Mouse (Mus musculus) lung, embryonic 15.5 days (tissue): ENCODE data around the gene Nxf2. TPM values are rescaled to one million over a fixed set of nuclear protein-coding genes. Genes with fewer than 3 reads are reported as not detected.

Experiments
- ATAC-seq: fragments of 200-750 bp; cut with Nextera tagmentation; 2 replicates; pipeline ENCODE4 v1.8.0; 2017; ENCODE audit warnings: moderate number of reproducible peaks, borderline replicate concordance; ENCODE audit not compliant: low FRiP score, low TSS enrichment; ENCODE audit errors: extremely low read depth
- H3K27ac ChIP-seq: fragments of 300-500 bp; sonication (generic); 2 replicates; pipeline ENCODE4 v1.5.1; 2015; ENCODE audit warnings: moderate library complexity, mild to moderate bottlenecking, inconsistent platforms
- H3K27me3 ChIP-seq: fragments of 300-500 bp; sonication (generic); 2 replicates; pipeline ENCODE4 v1.6.1; 2015; ENCODE audit warnings: inconsistent platforms
- H3K36me3 ChIP-seq: fragments of 300-500 bp; sonication (generic); 2 replicates; pipeline ENCODE4 v1.6.1; 2015; ENCODE audit warnings: inconsistent platforms
- H3K4me1 ChIP-seq: fragments of 300-500 bp; sonication (generic); 2 replicates; pipeline ENCODE4 v1.6.1; 2015; ENCODE audit warnings: inconsistent platforms
- H3K4me2 ChIP-seq: fragments of 300-500 bp; sonication (generic); 2 replicates; pipeline ENCODE4 v1.6.1; 2015; ENCODE audit warnings: inconsistent platforms, mild to moderate bottlenecking, moderate library complexity
- H3K4me3 ChIP-seq: fragments of 300-500 bp; sonication (generic); 2 replicates; pipeline ENCODE4 v1.5.1; 2015; ENCODE audit warnings: mild to moderate bottlenecking, inconsistent platforms
- H3K9ac ChIP-seq: fragments of 300-500 bp; sonication (generic); 2 replicates; pipeline ENCODE4 v1.6.1; 2015; ENCODE audit warnings: inconsistent platforms
- H3K9me3 ChIP-seq: fragments of 300-500 bp; sonication (generic); 2 replicates; pipeline ENCODE4 v1.6.1; 2016; ENCODE audit warnings: inconsistent platforms
- WGBS: fragments of 180-500 bp; shearing (Covaris S2); methylation state at CpG from one replicate; pipeline ENCODE4 v1.1.7; 2015; 5-methylcytosine and 5-hydroxymethylcytosine counted together
- polyA plus RNA-seq: library from polyadenylated mRNA; unstranded; fragments of >200 nt; fragmentation: Nextera tagmentation; extraction: Ambion mirVana; gene quantifications from 2 replicates; pipeline ENCODE4 v1.2.1, GENCODE M21; 2015

Gene Nxf2
- 0.47 and 0.93 TPM in 2 replicates for polyA plus RNA-seq

- Histone ChIP-seq H3K36me3 (no peaks in the 10 kb centered on the region), H3K4me3 (peak within 1 kb of the TSS; percentile 33), H3K9ac (peak within 1 kb of the TSS; percentile 29; the same call in 1 of the 2 replicates), H3K27me3 (no peaks in the 10 kb centered on the region), H3K4me2 (peak within 1 kb of the TSS; percentile 52), H3K4me1 (no peaks in the 10 kb centered on the region), H3K9me3 (no peaks in the 10 kb centered on the region; the same call in 1 of the 2 replicates), H3K27ac (no peak within 1 kb of the TSS)
- no peak for ATAC-seq
- WGBS, result 84% methylated on average over 19 of the region's 19 CpGs
Measured at GRCm38 (mm10) chrX:134964546-134964945, at the start of gene Nxf2. Gene Nxf2, minus strand, starts transcription at chrX:134964754.

- Histone ChIP-seq H3K36me3 (no peaks in the 10 kb centered on the region), H3K4me1 (no peaks in the 10 kb centered on the region), H3K27ac (no peak overlapping the region), H3K9ac (no peak overlapping the region), H3K4me3 (no peak overlapping the region), H3K4me2 (no peak overlapping the region), H3K27me3 (no peaks in the 10 kb centered on the region), H3K9me3 (no peaks in the 10 kb centered on the region)
- ATAC-seq, result no peak
- WGBS, result 57% methylated on average over 3 of the region's 3 CpGs
Measured at GRCm38 (mm10) chrX:135011381-135011780, 46.8 kb upstream of the Nxf2 start.

GRCm38 (mm10) chrX:135009471-135009815, 44.9 kb upstream of the Nxf2 start:
- ATAC-seq, result 0 out of 2 replicates have a peak, but pooled peaks have one; percentile 7
- 27% methylated on average over 6 of the region's 6 CpGs for WGBS

GRCm38 (mm10) chrX:135008720-135009470, 44.3 kb upstream of the Nxf2 start, which contains the start of gene Zmat1:
Gene Zmat1, minus strand, starts transcription at chrX:135009209.
- H3K4me2 ChIP-seq, result peak within 1 kb of the TSS; percentile 48
- 16% methylated on average over 37 of the region's 65 CpGs for whole genome bisulfite sequencing
- no peaks in the 10 kb centered on the region for H3K27me3 ChIP-seq
- H3K4me1 ChIP-seq, result no peaks in the 10 kb centered on the region
- no peaks in the 10 kb centered on the region for H3K36me3 ChIP-seq
- H3K27ac ChIP-seq, result peak within 1 kb of the TSS; percentile 94
- ATAC-seq, result peak; percentile 100
- peak within 1 kb of the TSS; percentile 64 for H3K9ac ChIP-seq
- H3K9me3 ChIP-seq, result no peaks in the 10 kb centered on the region
- peak within 1 kb of the TSS; percentile 64 for H3K4me3 ChIP-seq

More at GRCm38 (mm10) chrX:135009471-135009815, 44.9 kb upstream of the Nxf2 start:
- peak overlapping the region; percentile 64 for H3K4me3 ChIP-seq
- no peaks in the 10 kb centered on the region for H3K36me3 ChIP-seq
- H3K4me1 ChIP-seq, result no peaks in the 10 kb centered on the region
- peak overlapping the region; percentile 41; the same call in 1 of the 2 replicates for H3K27ac ChIP-seq
- H3K9me3 ChIP-seq, result no peaks in the 10 kb centered on the region
- peak overlapping the region; percentile 41 for H3K4me2 ChIP-seq
- H3K9ac ChIP-seq, result peak overlapping the region; percentile 37; the same call in 1 of the 2 replicates
- H3K27me3 ChIP-seq, result no peaks in the 10 kb centered on the region

GRCm38 (mm10) chrX:135008021-135008420, 43.5 kb upstream of the Nxf2 start:
- H3K4me2 ChIP-seq, result peak overlapping the region; percentile 48
- 33% methylated on average over 5 of the region's 5 CpGs for whole genome bisulfite sequencing
- H3K27me3 ChIP-seq, result no peaks in the 10 kb centered on the region
- peak overlapping the region; percentile 64 for H3K4me3 ChIP-seq
- H3K4me1 ChIP-seq, result no peaks in the 10 kb centered on the region
- H3K36me3 ChIP-seq, result no peaks in the 10 kb centered on the region
- H3K9ac ChIP-seq, result no peak overlapping the region
- no peaks in the 10 kb centered on the region for H3K9me3 ChIP-seq
- H3K27ac ChIP-seq, result peak overlapping the region; percentile 94
- no peak for ATAC-seq

- 62% methylated on average over 27 of the region's 53 CpGs for WGBS
- Histone ChIP-seq H3K4me3 (peak overlapping the region; percentile 33), H3K4me1 (no peaks in the 10 kb centered on the region), H3K36me3 (no peaks in the 10 kb centered on the region), H3K9me3 (no peaks in the 10 kb centered on the region; the same call in 1 of the 2 replicates), H3K9ac (peak overlapping the region; percentile 29; the same call in 1 of the 2 replicates), H3K4me2 (peak overlapping the region; percentile 52), H3K27me3 (no peaks in the 10 kb centered on the region), H3K27ac (no peak overlapping the region)
- peak; percentile 95 for ATAC-seq
Measured at GRCm38 (mm10) chrX:134963305-134964094, 1.1 kb downstream of the Nxf2 start.

GRCm38 (mm10) chrX:134930361-134930760, 34.2 kb downstream of the Nxf2 start:
- Histone ChIP-seq H3K4me2 (no peak overlapping the region), H3K9ac (no peak overlapping the region), H3K27ac (no peak overlapping the region), H3K9me3 (no peaks in the 10 kb centered on the region), H3K4me1 (no peaks in the 10 kb centered on the region), H3K36me3 (no peaks in the 10 kb centered on the region), H3K27me3 (no peaks in the 10 kb centered on the region), H3K4me3 (no peak overlapping the region)
- no peak for ATAC-seq
- WGBS, result 24% methylated on average over 5 of the region's 5 CpGs

GRCm38 (mm10) chrX:134929927-134930326, 34.6 kb downstream of the Nxf2 start:
- H3K27me3 ChIP-seq, result no peaks in the 10 kb centered on the region
- H3K9ac ChIP-seq, result no peak overlapping the region
- ATAC-seq, result no peak
- no peak overlapping the region for H3K4me3 ChIP-seq
- WGBS, result 80% methylated on average over 5 of the region's 5 CpGs
- no peaks in the 10 kb centered on the region for H3K9me3 ChIP-seq
- no peaks in the 10 kb centered on the region for H3K36me3 ChIP-seq
- no peaks in the 10 kb centered on the region for H3K4me1 ChIP-seq
- H3K4me2 ChIP-seq, result no peak overlapping the region
- no peak overlapping the region for H3K27ac ChIP-seq

- Histone ChIP-seq H3K4me1 (no peaks in the 10 kb centered on the region), H3K36me3 (no peaks in the 10 kb centered on the region), H3K9me3 (no peaks in the 10 kb centered on the region), H3K4me2 (no peak overlapping the region), H3K4me3 (no peak overlapping the region), H3K27ac (no peak overlapping the region), H3K27me3 (no peaks in the 10 kb centered on the region), H3K9ac (no peak overlapping the region)
- ATAC-seq, result no peak
Measured at GRCm38 (mm10) chrX:134925058-134925457, 39.5 kb downstream of the Nxf2 start.

- Histone ChIP-seq H3K36me3 (no peaks in the 10 kb centered on the region), H3K9ac (no peak overlapping the region), H3K27ac (peak overlapping the region; percentile 57), H3K9me3 (no peaks in the 10 kb centered on the region), H3K4me3 (no peak overlapping the region), H3K4me1 (no peaks in the 10 kb centered on the region), H3K4me2 (no peak overlapping the region), H3K27me3 (no peaks in the 10 kb centered on the region)
- no peak for ATAC-seq
- 49% methylated on average over 7 of the region's 7 CpGs for WGBS
Measured at GRCm38 (mm10) chrX:134923675-134924424, 40.7 kb downstream of the Nxf2 start.

GRCm38 (mm10) chrX:134919220-134919619, 45.3 kb downstream of the Nxf2 start:
- no peaks in the 10 kb centered on the region for H3K4me1 ChIP-seq
- no peaks in the 10 kb centered on the region for H3K27me3 ChIP-seq
- no peak overlapping the region for H3K27ac ChIP-seq
- no peaks in the 10 kb centered on the region for H3K36me3 ChIP-seq
- 67% methylated on average over 1 of the region's 1 CpGs for WGBS
- ATAC-seq, result no peak
- no peak overlapping the region for H3K4me2 ChIP-seq
- H3K9ac ChIP-seq, result no peak overlapping the region
- no peaks in the 10 kb centered on the region for H3K9me3 ChIP-seq
- H3K4me3 ChIP-seq, result no peak overlapping the region
